Mouse (Mus musculus) stomach, postnatal 0 days (tissue): ENCODE data around the gene Gm11273.

Experiments
- CTCF ChIP-seq: IDR thresholded peaks from 2 replicates; pipeline ENCODE4 v1.5.1; 2016; ENCODE audit warnings: antibody characterized with exemption, low read depth, mild to moderate bottlenecking, moderate library complexity
- EP300 ChIP-seq: optimal IDR thresholded peaks from 2 replicates; pipeline ENCODE3; 2016; ENCODE audit warnings: antibody characterized with exemption

- TF ChIP-seq CTCF (no peak), EP300 (no peak)
These were observed 33.9 kb downstream of the Gm11273 start for GRCm38 (mm10) chr13:21467336-21467735.
